Mouse (Mus musculus) right cerebral cortex, adult 2 months (tissue): ENCODE data around the gene Ric1.

Experiments used
- DNase-seq, 2 experiments: peaks; one replicate each; pipeline ENCODE4 v3.0.0; 2021 to 2022; ENCODE audit warnings: low spot score in 2 of 2

Gene Ric1

GRCm38 (mm10) chr19:29608212-29608611 lies 86.1 kb downstream of the Ric1 start:
- no peak for DNase-seq

- DNase-seq: no peak
These were observed 88.8 kb downstream of the Ric1 start for GRCm38 (mm10) chr19:29610907-29611306.

- DNase-seq: no peak
These were observed 90.0 kb downstream of the Ric1 start for GRCm38 (mm10) chr19:29612102-29612501.

- DNase-seq: no peak
These were observed 119.0 kb downstream of the Ric1 start for GRCm38 (mm10) chr19:29641055-29641454.

GRCm38 (mm10) chr19:29641510-29641909 lies 119.4 kb downstream of the Ric1 start:
- DNase-seq: no peak

- no peak for DNase-seq
These were observed 120.1 kb downstream of the Ric1 start for GRCm38 (mm10) chr19:29642211-29642610.

- no peak for DNase-seq
These were observed 121.3 kb downstream of the Ric1 start for GRCm38 (mm10) chr19:29643194-29643922.

- DNase-seq: no peak
These were observed 122.7 kb downstream of the Ric1 start for GRCm38 (mm10) chr19:29644747-29645146.

- peak; percentile 98 to 99 for DNase-seq
These were observed 125.8 kb downstream of the Ric1 start, which contains the start of gene Ermp1 for GRCm38 (mm10) chr19:29647651-29648549. Gene Ermp1, minus strand, starts transcription at chr19:29648415.

GRCm38 (mm10) chr19:29648550-29648914 lies 126.5 kb downstream of the Ric1 start:
- no peak for DNase-seq

GRCm38 (mm10) chr19:29649683-29650082 lies 127.6 kb downstream of the Ric1 start:
- DNase-seq: no peak

- DNase-seq: no peak
These were observed 131.7 kb downstream of the Ric1 start for GRCm38 (mm10) chr19:29653768-29654265.

GRCm38 (mm10) chr19:29655148-29655547 lies 133.1 kb downstream of the Ric1 start:
- peak in 1 of 2 experiments; percentile 41 for DNase-seq

- DNase-seq: no peak
These were observed 133.9 kb downstream of the Ric1 start for GRCm38 (mm10) chr19:29656029-29656428.
